Mouse (Mus musculus) ES-Bruce4 (cell line): ENCODE results near the gene Mcrs1. TPM values are rescaled to one million over a fixed set of nuclear protein-coding genes. Genes with fewer than 3 reads are reported as not detected.

Source experiments
- H3K27ac ChIP-seq: 2 replicates; pipeline ENCODE4 v1.5.1; 2012; ENCODE audit warnings: low read length, inconsistent platforms; ENCODE audit not compliant: insufficient read depth
- H3K27me3 ChIP-seq: 2 replicates; pipeline ENCODE4 v1.6.1; 2012; ENCODE audit warnings: mild to moderate bottlenecking, low read length, inconsistent platforms; ENCODE audit not compliant: control insufficient read depth, poor library complexity, insufficient read depth, severe bottlenecking
- H3K36me3 ChIP-seq: 2 replicates; pipeline ENCODE4 v1.6.1; 2012; ENCODE audit warnings: inconsistent platforms, mild to moderate bottlenecking, low read length, moderate library complexity; ENCODE audit not compliant: control insufficient read depth, poor library complexity, insufficient read depth, severe bottlenecking
- H3K4me1 ChIP-seq: one replicate; pipeline ENCODE4 v1.8.1; 2011; ENCODE audit warnings: low read length; ENCODE audit not compliant: control insufficient read depth, insufficient read depth
- H3K4me3 ChIP-seq: 2 replicates; pipeline ENCODE4 v1.5.1; 2011; ENCODE audit warnings: low read depth, mild to moderate bottlenecking, low read length
- H3K9ac ChIP-seq: 2 replicates; pipeline ENCODE4 v1.6.1; 2012; ENCODE audit warnings: low read depth, mild to moderate bottlenecking, inconsistent platforms; ENCODE audit not compliant: poor library complexity, severe bottlenecking
- H3K9me3 ChIP-seq: replicated peaks from 2 replicates; pipeline ENCODE4 v1.6.1; 2012; ENCODE audit warnings: mild to moderate bottlenecking, low read length, inconsistent platforms; ENCODE audit not compliant: control insufficient read depth, poor library complexity, insufficient read depth, severe bottlenecking
- CTCF ChIP-seq: IDR thresholded peaks from one replicate; pipeline ENCODE4 v1.8.1; 2011; ENCODE audit warnings: low read depth, low read length
- EP300 ChIP-seq: IDR thresholded peaks from 2 replicates; pipeline ENCODE4 v1.6.1; 2011; ENCODE audit warnings: low read depth, low read length; ENCODE audit not compliant: insufficient read depth
- POLR2A ChIP-seq: IDR thresholded peaks from one replicate; pipeline ENCODE4 v1.8.1; 2011; ENCODE audit warnings: low read length; ENCODE audit not compliant: insufficient read depth
- polyA plus RNA-seq: library from polyadenylated mRNA; stranded (reverse); fragments of >200 nt; gene quantifications from 2 replicates; pipeline ENCODE4 v1.2.4, GENCODE M21; 2011; ENCODE audit warnings: low read depth; ENCODE audit not compliant: missing spikeins, insufficient read depth, insufficient read length

Mcrs1 gene
- polyA plus RNA-seq, 1 experiment, result 84.9 TPM

- no peak overlapping the region for H3K9ac ChIP-seq
- H3K9me3 ChIP-seq, result no peaks in the 10 kb centered on the region
- TF ChIP-seq EP300, result no peak
- no peaks in the 10 kb centered on the region for H3K27me3 ChIP-seq
- H3K36me3 ChIP-seq, result no peaks in the 10 kb centered on the region
- peaks cover 6% of the 10 kb centered on the region for H3K4me1 ChIP-seq
- H3K4me3 ChIP-seq, result no peak overlapping the region
- no peak overlapping the region for H3K27ac ChIP-seq
Measured at GRCm38 (mm10) chr15:99231998-99232397, 19.8 kb downstream of the Mcrs1 start.

DNA sequence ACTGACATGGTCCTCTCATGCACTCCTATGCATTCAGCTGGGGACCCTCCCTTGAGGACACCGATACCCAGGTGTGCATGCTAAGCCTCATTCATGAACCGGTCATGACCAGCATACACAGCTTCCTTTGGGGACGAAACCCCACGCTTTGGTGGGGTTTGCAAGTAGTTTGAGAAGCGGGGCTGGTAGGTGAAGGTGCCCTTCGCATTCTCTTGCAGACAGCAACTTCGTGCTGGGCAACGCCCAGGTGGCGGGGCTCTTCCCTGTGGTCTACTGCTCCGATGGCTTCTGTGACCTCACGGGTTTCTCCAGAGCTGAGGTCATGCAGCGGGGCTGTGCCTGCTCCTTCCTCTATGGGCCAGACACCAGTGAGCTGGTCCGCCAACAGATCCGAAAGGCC lies 25.7 kb downstream of the Mcrs1 start:
- H3K9me3 ChIP-seq, result no peaks in the 10 kb centered on the region
- no peak overlapping the region for H3K27ac ChIP-seq
- peaks cover 12% of the 10 kb centered on the region for H3K4me1 ChIP-seq
- TF ChIP-seq POLR2A, result no peak
- no peak for TF ChIP-seq EP300
- TF ChIP-seq CTCF, result no peak
- H3K9ac ChIP-seq, result no peak overlapping the region
- H3K4me3 ChIP-seq, result no peak overlapping the region
- peaks cover 9% of the 10 kb centered on the region for H3K27me3 ChIP-seq
- H3K36me3 ChIP-seq, result no peaks in the 10 kb centered on the region

DNA sequence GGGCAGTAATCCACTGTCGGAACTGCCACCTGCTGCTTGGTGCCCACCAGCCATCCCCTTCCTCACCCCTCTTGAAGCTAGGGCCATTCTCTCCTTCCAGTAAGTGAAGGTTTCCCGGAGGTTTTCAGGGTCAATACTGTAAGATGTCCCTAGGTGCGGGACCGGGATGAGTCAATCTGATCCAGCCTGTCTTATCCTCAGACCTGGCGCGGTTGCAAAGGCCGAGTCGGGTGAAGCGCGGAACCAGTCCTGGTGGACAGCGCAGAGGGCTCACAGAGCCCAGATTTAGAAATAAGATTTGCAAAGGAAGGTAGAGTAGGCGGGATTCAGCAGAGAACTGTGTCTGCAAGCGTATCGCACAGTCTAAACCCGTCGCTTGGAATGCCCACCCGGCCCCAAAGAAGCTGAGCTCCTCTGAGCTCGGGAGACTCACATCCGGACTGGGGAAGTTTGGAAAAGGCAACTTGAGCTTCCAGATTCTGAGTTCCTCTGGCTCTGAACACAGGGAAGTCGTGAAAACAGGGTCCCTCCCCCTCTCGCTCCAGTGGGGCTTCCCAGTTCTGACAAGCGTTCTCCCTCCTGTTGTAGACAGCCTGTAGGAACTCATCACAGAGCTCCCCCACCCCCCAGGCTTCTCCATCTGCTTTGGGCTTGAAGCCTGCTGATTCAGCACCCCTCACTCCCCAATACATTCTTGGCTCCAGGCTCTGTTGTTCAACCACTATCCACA lies 26.5 kb downstream of the Mcrs1 start:
- Histone ChIP-seq H3K27ac (no peak overlapping the region), H3K36me3 (no peaks in the 10 kb centered on the region), H3K4me1 (peaks cover 12% of the 10 kb centered on the region), H3K27me3 (peaks cover 9% of the 10 kb centered on the region), H3K9ac (peak overlapping the region; percentile 65), H3K4me3 (peak overlapping the region; percentile 62), H3K9me3 (no peaks in the 10 kb centered on the region)
- TF ChIP-seq EP300 (no peak), CTCF (no peak), POLR2A (no peak)

GRCm38 (mm10) chr15:99224208-99224911 lies 27.4 kb downstream of the Mcrs1 start, which contains the start of gene Kcnh3:
TSS of gene Kcnh3 (plus strand) at chr15:99224861.
- TF ChIP-seq EP300 (no peak), POLR2A (no peak), CTCF (no peak)
- Histone ChIP-seq H3K27me3 (peaks cover 9% of the 10 kb centered on the region), H3K36me3 (no peaks in the 10 kb centered on the region), H3K4me3 (peak within 1 kb of the TSS; percentile 73), H3K9me3 (no peaks in the 10 kb centered on the region), H3K27ac (no peak within 1 kb of the TSS), H3K4me1 (peaks cover 10% of the 10 kb centered on the region), H3K9ac (peak within 1 kb of the TSS; percentile 65)

GRCm38 (mm10) chr15:99223585-99224207 lies 28.1 kb downstream of the Mcrs1 start:
- H3K4me1 ChIP-seq, result peaks cover 6% of the 10 kb centered on the region
- no peak overlapping the region for H3K27ac ChIP-seq
- H3K9ac ChIP-seq, result peak overlapping the region; percentile 65
- H3K4me3 ChIP-seq, result peak overlapping the region; percentile 73
- peaks cover 9% of the 10 kb centered on the region for H3K27me3 ChIP-seq
- no peaks in the 10 kb centered on the region for H3K36me3 ChIP-seq
- no peak for TF ChIP-seq CTCF
- TF ChIP-seq POLR2A, result no peak
- no peaks in the 10 kb centered on the region for H3K9me3 ChIP-seq

GRCm38 (mm10) chr15:99222794-99223584 lies 28.8 kb downstream of the Mcrs1 start:
- Histone ChIP-seq H3K4me3 (peak overlapping the region; percentile 73), H3K9me3 (no peaks in the 10 kb centered on the region), H3K36me3 (no peaks in the 10 kb centered on the region), H3K27ac (no peak overlapping the region), H3K9ac (no peak overlapping the region), H3K4me1 (peaks cover 6% of the 10 kb centered on the region), H3K27me3 (peaks cover 9% of the 10 kb centered on the region)
- TF ChIP-seq CTCF (no peak), EP300 (no peak), POLR2A (no peak)
